Mouse (Mus musculus) erythroblast, embryonic 14.5 days (primary cell): ENCODE measurements around the gene Nrg4.

Experiments
- GATA1 ChIP-seq: IDR thresholded peaks from 2 replicates; pipeline ENCODE4 v1.6.1; 2012; ENCODE audit warnings: low read length, inconsistent platforms, mixed read lengths
- TAL1 ChIP-seq: IDR thresholded peaks from 3 replicates; pipeline ENCODE4 v1.6.1; 2012; ENCODE audit warnings: low read length, inconsistent platforms, mixed read lengths

DNA sequence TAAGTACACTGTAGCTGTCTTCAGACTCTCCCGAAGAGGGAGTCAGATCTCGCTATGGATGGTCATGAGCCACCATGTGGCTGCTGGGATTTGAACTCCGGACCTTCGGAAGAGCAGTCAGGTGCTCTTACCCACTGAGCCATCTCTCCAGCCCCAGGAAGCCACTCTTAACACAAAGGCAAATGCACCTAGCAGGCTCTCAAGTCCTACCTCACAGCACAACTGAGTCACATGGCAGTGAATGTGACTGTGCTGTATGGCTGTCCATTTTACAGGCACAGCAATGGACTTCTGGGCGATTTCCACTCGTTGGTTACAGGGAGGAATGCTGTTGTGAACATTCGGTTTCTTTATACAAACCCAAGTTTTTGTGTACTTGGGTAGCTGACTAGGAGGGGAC lies 94.1 kb downstream of the Nrg4 start:
- TF ChIP-seq GATA1 (no peak), TAL1 (no peak)
